Mouse (Mus musculus): Measurements from ENCODE around the gene Bst2.

DNA sequence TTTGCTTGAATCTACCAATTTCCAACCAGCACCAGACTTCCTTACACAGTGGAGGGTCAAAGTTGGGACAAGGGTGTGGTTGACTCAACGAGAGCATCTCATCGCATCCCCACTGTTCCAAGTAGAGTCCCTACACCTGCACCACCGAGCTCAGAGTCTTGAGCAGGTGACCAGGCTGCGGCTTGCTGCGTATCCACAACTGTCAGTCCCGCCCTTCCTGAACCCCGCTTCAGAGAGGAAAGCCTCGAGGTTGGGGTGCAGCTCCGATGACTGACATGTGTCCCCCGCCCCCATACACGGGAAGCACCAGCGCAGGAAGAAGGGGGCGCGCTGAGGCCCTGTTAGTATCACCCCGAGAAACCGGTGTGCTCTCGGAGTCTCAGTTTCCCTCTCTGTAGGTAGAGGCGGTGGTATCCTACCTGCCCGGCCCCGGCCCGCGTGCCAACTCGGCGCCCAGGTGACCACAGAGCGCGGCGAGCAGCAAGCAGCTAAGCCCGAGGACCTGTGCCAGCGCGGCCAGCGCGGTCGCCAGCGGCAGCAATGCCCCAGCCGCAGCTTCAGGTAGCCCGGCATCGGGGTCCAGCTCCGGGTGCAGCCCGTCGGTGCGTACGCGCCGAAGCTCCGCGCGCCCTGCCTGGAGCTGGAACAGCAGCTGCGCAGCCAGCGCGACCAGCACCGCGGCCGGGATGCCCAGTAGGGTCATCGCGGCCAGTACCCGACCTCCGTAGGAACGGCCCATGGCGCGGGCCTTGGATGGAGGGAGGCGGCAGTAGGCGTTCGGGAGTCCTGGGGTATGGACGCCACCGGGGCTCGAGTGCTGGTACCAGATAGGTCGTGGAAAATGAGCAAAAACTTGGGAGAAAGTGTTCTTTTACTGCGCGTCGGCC lies 21.1 kb upstream of the Bst2 start, which contains the start of gene Tmem221:
- TF ChIP-seq CTCF (IDR thresholded peaks at IDR 0.05; ENCODE audit: borderline replicate concordance, extremely low read depth, insufficient read depth, insufficient read length) (no peak), POLR2A (IDR thresholded peaks at IDR 0.05; ENCODE audit: borderline replicate concordance, extremely low read depth, insufficient read depth, insufficient read length, poor library complexity, severe bottlenecking) (no peak)

Measured in brain, embryonic 14.5 days (tissue).